Mouse (Mus musculus) cerebellum, adult 9-11 months (tissue): ENCODE data around the gene Grk3.

Experiments
- DNase-seq: peaks from one replicate; pipeline ENCODE4 v3.0.0; 2022

Grk3 gene

DNA sequence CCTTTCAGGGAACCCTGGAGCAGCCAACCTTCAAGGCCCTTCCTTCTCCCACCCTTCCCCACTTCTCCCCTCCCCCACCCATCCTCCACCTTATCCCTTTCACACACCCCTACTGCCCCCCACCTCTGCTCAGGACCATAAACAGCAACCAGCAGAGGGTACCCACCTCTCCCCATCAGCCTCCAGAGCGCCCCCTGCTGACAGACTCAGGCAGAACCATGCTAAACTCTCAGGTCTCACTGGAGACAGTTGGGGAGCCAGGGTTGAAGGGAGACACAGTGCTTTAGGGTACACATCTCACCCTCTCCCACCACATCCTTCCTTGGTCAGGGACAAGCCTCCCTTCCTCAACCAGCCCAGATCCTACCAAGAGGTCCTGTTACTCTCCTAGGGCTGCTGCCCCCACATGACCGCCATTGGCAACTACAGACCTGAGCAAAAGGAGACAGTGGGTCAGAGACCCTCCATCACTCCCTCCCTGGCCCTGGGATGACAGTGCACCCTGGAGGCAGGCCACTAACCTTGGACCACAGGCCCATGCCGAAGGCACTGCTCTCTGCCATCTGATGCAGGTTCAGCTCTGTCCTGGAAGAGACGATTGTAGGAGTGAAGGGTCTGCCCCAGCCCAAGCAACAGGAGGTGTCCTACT, 150.7 kb downstream of the Grk3 start:
- DNase-seq = peak; percentile 52
